Mouse (Mus musculus) heart, embryonic 15.5 days (tissue): ENCODE results near the gene Vamp8. TPM values are rescaled to one million over a fixed set of nuclear protein-coding genes. Genes with fewer than 3 reads are reported as not detected.
A peak's percentile ranks its signal among the peaks of the same experiment; 100 is the strongest.

Source experiments
- ATAC-seq: fragments of 200-750 bp; cut with Nextera tagmentation; replicated peaks from 2 replicates; pipeline ENCODE4 v1.8.0; 2017; ENCODE audit warnings: low read depth, moderate TSS enrichment; ENCODE audit not compliant: insufficient number of reproducible peaks, insufficient read depth, low FRiP score
- H3K27ac ChIP-seq: fragments of 300-500 bp; sonication (generic); 2 replicates; pipeline ENCODE4 v1.5.1; 2015; ENCODE audit warnings: mild to moderate bottlenecking, inconsistent platforms
- H3K27me3 ChIP-seq: fragments of 300-500 bp; sonication (generic); 2 replicates; pipeline ENCODE4 v1.6.1; 2015; ENCODE audit warnings: inconsistent platforms
- H3K36me3 ChIP-seq: fragments of 300-500 bp; sonication (generic); 2 replicates; pipeline ENCODE4 v1.6.1; 2015; ENCODE audit warnings: mild to moderate bottlenecking, inconsistent platforms
- H3K4me1 ChIP-seq: fragments of 300-500 bp; sonication (generic); replicated peaks from 2 replicates; pipeline ENCODE4 v1.6.1; 2015; ENCODE audit warnings: inconsistent platforms
- H3K4me2 ChIP-seq: fragments of 300-500 bp; sonication (generic); 2 replicates; pipeline ENCODE4 v1.6.1; 2015; ENCODE audit warnings: inconsistent platforms, mild to moderate bottlenecking, moderate library complexity
- H3K4me3 ChIP-seq: fragments of 300-500 bp; sonication (generic); 2 replicates; pipeline ENCODE4 v1.5.1; 2015; ENCODE audit warnings: mild to moderate bottlenecking, inconsistent platforms
- H3K9ac ChIP-seq: fragments of 300-500 bp; sonication (generic); 2 replicates; pipeline ENCODE4 v1.6.1; 2015; ENCODE audit warnings: mild to moderate bottlenecking, inconsistent platforms
- H3K9me3 ChIP-seq: fragments of 300-500 bp; sonication (generic); replicated peaks from 2 replicates; pipeline ENCODE4 v1.6.1; 2016; ENCODE audit warnings: inconsistent platforms
- WGBS: fragments of 180-500 bp; shearing (Covaris S2); methylation state at CpG from one replicate; pipeline ENCODE4 v1.1.7; 2015; ENCODE audit warnings: mixed read lengths; 5-methylcytosine and 5-hydroxymethylcytosine counted together
- polyA plus RNA-seq: library from polyadenylated mRNA; unstranded; fragments of >200 nt; fragmentation: Nextera tagmentation; extraction: Ambion mirVana; gene quantifications from 2 replicates; pipeline ENCODE4 v1.2.1, GENCODE M21; 2015

Vamp8 gene
- polyA plus RNA-seq, 1 experiment from 2014 or later = 123 TPM

GRCm38 (mm10) chr6:72359343-72359742 lies 31.2 kb downstream of the Vamp8 start:
- WGBS = 69% methylated on average over 2 of the region's 2 CpGs
- Histone ChIP-seq H3K9ac (no peak overlapping the region), H3K4me3 (no peak overlapping the region), H3K27ac (no peak overlapping the region), H3K4me1 (peaks cover 51% of the 10 kb centered on the region), H3K4me2 (no peak overlapping the region), H3K27me3 (no peaks in the 10 kb centered on the region), H3K36me3 (peaks cover 18% of the 10 kb centered on the region; the same call in 1 of the 2 replicates), H3K9me3 (no peaks in the 10 kb centered on the region)
- no peak for ATAC-seq

GRCm38 (mm10) chr6:72358086-72358764 lies 32.3 kb downstream of the Vamp8 start:
- no peak overlapping the region for H3K4me2 ChIP-seq
- no peaks in the 10 kb centered on the region for H3K9me3 ChIP-seq
- H3K27me3 ChIP-seq = no peaks in the 10 kb centered on the region
- no peak overlapping the region for H3K27ac ChIP-seq
- ATAC-seq = no peak
- H3K4me3 ChIP-seq = no peak overlapping the region
- peaks cover 18% of the 10 kb centered on the region; the same call in 1 of the 2 replicates for H3K36me3 ChIP-seq
- WGBS = 89% methylated on average over 10 of the region's 10 CpGs
- H3K4me1 ChIP-seq = peaks cover 57% of the 10 kb centered on the region
- no peak overlapping the region for H3K9ac ChIP-seq

GRCm38 (mm10) chr6:72357164-72358079 lies 33.1 kb downstream of the Vamp8 start:
- H3K4me3 ChIP-seq = no peak overlapping the region
- peaks cover 60% of the 10 kb centered on the region for H3K4me1 ChIP-seq
- ATAC-seq = no peak
- H3K4me2 ChIP-seq = no peak overlapping the region
- H3K36me3 ChIP-seq = peaks cover 18% of the 10 kb centered on the region; the same call in 1 of the 2 replicates
- H3K27me3 ChIP-seq = no peaks in the 10 kb centered on the region
- 57% methylated on average over 5 of the region's 5 CpGs for WGBS
- 0 out of 2 replicates have a peak overlapping the region, but pooled peaks have one; percentile 12 for H3K27ac ChIP-seq
- H3K9ac ChIP-seq = no peak overlapping the region
- H3K9me3 ChIP-seq = no peaks in the 10 kb centered on the region

GRCm38 (mm10) chr6:72356001-72356532 lies 34.4 kb downstream of the Vamp8 start:
- H3K9me3 ChIP-seq = no peaks in the 10 kb centered on the region
- no peaks in the 10 kb centered on the region for H3K27me3 ChIP-seq
- peak overlapping the region; percentile 75 for H3K9ac ChIP-seq
- no peak for ATAC-seq
- peak overlapping the region; percentile 94 for H3K4me2 ChIP-seq
- WGBS = 39% methylated on average over 8 of the region's 8 CpGs
- peak overlapping the region; percentile 82 for H3K4me3 ChIP-seq
- H3K4me1 ChIP-seq = peaks cover 61% of the 10 kb centered on the region
- H3K27ac ChIP-seq = peak overlapping the region; percentile 29; the same call in 1 of the 2 replicates
- peaks cover 18% of the 10 kb centered on the region; the same call in 1 of the 2 replicates for H3K36me3 ChIP-seq

- Histone ChIP-seq H3K4me1 (peaks cover 54% of the 10 kb centered on the region), H3K9me3 (no peaks in the 10 kb centered on the region), H3K36me3 (peaks cover 22% of the 10 kb centered on the region), H3K4me2 (peak within 1 kb of the TSS; percentile 94), H3K27me3 (no peaks in the 10 kb centered on the region), H3K27ac (peak within 1 kb of the TSS; percentile 29), H3K4me3 (peak within 1 kb of the TSS; percentile 82), H3K9ac (peak within 1 kb of the TSS; percentile 75)
- ATAC-seq = peak; percentile 93
- under 1% methylated on average over 70 of the region's 71 CpGs for WGBS
Observed at GRCm38 (mm10) chr6:72355066-72355911, 35.2 kb downstream of the Vamp8 start, which contains the start of gene Tmem150a. Gene Tmem150a, plus strand, starts transcription at chr6:72355447.

- peak overlapping the region; percentile 5; the same call in 1 of the 2 replicates for H3K9ac ChIP-seq
- H3K27ac ChIP-seq = 0 out of 2 replicates have a peak overlapping the region, but pooled peaks have one; percentile 29
- peaks cover 53% of the 10 kb centered on the region for H3K4me1 ChIP-seq
- ATAC-seq = no peak
- no peaks in the 10 kb centered on the region for H3K9me3 ChIP-seq
- H3K4me2 ChIP-seq = no peak overlapping the region
- H3K27me3 ChIP-seq = no peaks in the 10 kb centered on the region
- H3K36me3 ChIP-seq = peaks cover 26% of the 10 kb centered on the region
- 82% methylated on average over 1 of the region's 1 CpGs for WGBS
- H3K4me3 ChIP-seq = no peak overlapping the region
Observed at GRCm38 (mm10) chr6:72354025-72354424, 36.5 kb downstream of the Vamp8 start.

- Histone ChIP-seq H3K36me3 (peaks cover 22% of the 10 kb centered on the region), H3K9ac (0 out of 2 replicates have a peak overlapping the region, but pooled peaks have one; percentile 0), H3K9me3 (no peaks in the 10 kb centered on the region), H3K4me2 (peak overlapping the region; percentile 10; the same call in 1 of the 2 replicates), H3K27ac (peak overlapping the region; percentile 28), H3K27me3 (no peaks in the 10 kb centered on the region), H3K4me3 (no peak overlapping the region), H3K4me1 (peaks cover 62% of the 10 kb centered on the region)
- ATAC-seq = no peak
- 44% methylated on average over 5 of the region's 5 CpGs for WGBS
Observed at GRCm38 (mm10) chr6:72352636-72353405, 37.7 kb downstream of the Vamp8 start.

GRCm38 (mm10) chr6:72350214-72350613 lies 40.3 kb downstream of the Vamp8 start:
- Histone ChIP-seq H3K36me3 (peaks cover 22% of the 10 kb centered on the region), H3K9ac (no peak overlapping the region), H3K4me1 (peaks cover 55% of the 10 kb centered on the region), H3K4me2 (no peak overlapping the region), H3K27ac (no peak overlapping the region), H3K27me3 (no peaks in the 10 kb centered on the region), H3K4me3 (no peak overlapping the region), H3K9me3 (no peaks in the 10 kb centered on the region)
- no peak for ATAC-seq
- 89% methylated on average over 2 of the region's 2 CpGs for WGBS

- no peak for ATAC-seq
- Histone ChIP-seq H3K27me3 (no peaks in the 10 kb centered on the region), H3K4me2 (peak overlapping the region; percentile 73), H3K36me3 (peaks cover 22% of the 10 kb centered on the region), H3K4me1 (peaks cover 54% of the 10 kb centered on the region), H3K4me3 (peak overlapping the region; percentile 85), H3K9me3 (no peaks in the 10 kb centered on the region), H3K27ac (no peak overlapping the region), H3K9ac (no peak overlapping the region)
- 73% methylated on average over 10 of the region's 10 CpGs for whole genome bisulfite sequencing
Observed at GRCm38 (mm10) chr6:72348411-72348810, 42.1 kb downstream of the Vamp8 start.
